Mouse (Mus musculus): ENCODE data around the gene Sdc4.

Gene Sdc4

DNA sequence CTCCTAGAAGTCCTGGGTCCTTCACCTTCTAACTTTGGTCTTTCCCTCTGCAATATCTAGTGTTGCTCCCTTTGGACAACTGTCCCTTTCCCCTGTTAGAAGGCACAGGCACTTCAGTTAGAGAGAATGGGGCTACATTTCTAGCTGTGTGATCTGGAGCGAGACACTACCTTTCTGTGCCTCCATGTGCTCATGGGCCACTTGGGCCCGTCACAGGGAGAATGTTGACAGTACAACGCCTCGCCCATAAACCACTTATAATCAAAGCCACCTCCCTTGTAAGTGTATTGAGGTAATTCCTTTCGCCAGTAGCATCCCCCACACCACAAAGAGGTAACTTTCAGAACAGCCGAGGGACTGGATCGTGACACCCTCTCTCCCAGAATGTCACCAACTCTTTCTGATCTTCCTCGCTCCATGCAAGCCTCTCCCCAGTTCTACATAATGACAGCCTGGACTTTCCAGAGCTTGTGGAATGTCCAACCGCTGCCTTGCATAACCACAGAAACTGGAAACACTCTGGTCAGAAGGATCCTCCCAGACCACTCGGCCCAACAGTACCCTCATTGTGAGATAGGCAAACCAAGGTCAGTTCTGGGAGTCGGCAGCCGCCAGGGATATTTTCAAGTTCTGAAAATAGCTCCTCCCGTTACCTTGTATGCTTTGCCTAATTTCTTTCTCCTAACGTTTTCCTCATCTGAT, 5.8 kb upstream of the Sdc4 start:
- no peak for DNase-seq

DNA sequence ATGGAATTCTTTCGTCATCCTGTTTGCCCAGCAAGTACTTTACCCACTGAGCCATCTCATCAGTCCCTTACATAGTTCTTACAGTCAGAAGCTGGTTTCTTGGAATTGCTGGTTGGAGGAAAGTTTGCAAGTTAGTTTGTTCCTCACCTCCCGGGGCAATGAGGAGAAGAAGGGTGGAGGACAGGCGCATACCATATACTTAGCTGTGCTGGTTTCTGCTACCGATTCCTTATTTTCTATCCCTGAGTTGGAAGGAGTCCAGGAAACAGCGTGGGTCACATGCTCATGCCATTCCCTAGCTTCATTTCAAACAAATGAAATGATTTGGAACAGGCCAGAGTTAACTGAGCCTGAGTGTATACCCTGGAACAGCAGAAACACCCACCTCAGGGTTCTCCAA, 5.2 kb upstream of the Sdc4 start:
- no peak for DNase-seq

DNA sequence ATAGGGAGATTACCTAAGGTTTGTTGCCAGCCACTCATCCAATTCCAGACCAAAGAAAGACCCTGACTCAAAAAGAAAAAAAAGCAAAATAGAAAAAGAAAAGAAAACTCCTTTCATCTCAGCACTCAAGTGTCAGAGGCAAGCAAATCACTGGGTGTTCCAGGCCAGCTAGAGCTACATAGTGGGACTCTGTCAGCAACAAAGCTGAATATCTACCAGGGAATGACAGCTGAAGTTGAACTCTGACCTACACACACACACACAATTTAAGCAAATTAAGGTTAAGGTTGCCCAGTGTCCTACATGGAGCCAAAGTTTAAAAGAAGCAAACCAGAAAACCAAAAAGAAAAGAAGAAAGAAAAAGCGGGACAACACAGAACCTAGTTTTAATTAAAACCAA, 4.5 kb upstream of the Sdc4 start:
- DNase-seq: no peak

- no peak for DNase-seq
Measured at GRCm38 (mm10) chr2:164446086-164446469, 2.4 kb upstream of the Sdc4 start.

- no peak for DNase-seq
Measured at GRCm38 (mm10) chr2:164445399-164446085, 1.9 kb upstream of the Sdc4 start.

GRCm38 (mm10) chr2:164444701-164445100, 1.0 kb upstream of the Sdc4 start:
- DNase-seq: no peak

DNA sequence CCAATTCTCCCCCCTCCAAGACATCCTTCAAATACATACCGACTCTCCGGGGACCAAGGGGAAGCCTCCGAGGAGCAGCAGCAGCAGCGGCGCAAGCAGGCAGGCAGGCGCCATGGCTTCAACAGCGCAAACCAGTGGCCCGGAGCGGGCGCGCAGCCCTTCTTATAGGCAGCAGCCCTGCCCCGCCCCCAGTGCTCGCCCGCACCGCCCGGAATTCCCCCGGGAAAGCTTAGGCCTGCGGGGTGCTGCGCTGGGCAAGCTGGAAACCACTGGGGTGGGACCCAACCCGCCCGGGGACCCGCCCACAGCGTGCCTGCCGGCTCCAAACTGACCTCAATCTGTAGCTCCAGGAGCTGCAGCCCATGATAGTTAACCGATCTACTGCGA, 643 bp downstream of the Sdc4 start:
- DNase-seq: peak; percentile 51 to 52

DNA sequence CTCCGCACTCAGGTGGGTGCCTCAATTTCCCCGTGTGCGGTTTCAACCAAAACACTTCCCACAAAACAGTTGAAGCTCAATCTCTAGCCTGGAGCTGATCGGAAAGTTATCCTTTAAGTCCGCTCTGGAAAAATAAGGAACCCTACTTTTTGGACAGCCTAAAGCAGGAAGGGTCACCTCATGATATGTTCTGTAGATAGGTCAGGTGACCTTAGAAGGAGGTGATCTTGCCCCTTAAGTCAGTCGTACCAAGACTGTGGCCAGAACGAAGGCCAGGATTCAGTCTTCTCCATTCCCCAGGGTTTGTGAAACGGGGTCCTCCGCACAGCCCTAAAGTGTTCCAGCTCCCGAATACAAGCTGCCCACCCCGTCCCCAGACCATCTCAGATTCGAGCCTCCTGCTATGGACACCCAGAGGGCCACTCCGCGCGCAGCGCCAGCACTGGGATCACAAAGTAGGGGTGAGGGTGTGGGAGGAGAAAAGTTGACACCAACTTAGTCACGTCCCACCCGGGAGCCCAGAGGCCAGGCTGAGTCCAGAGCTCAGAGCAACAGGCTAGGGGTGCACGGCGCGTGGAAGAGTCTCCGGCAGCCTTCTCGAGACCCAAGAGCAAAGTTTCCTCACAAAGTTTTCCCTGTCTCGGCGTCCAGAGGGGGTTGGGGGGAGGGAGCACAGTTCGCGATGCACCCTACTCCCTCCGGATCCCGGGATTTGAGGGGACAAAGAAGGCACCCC, 1.2 kb downstream of the Sdc4 start:
- DNase-seq: no peak

DNA sequence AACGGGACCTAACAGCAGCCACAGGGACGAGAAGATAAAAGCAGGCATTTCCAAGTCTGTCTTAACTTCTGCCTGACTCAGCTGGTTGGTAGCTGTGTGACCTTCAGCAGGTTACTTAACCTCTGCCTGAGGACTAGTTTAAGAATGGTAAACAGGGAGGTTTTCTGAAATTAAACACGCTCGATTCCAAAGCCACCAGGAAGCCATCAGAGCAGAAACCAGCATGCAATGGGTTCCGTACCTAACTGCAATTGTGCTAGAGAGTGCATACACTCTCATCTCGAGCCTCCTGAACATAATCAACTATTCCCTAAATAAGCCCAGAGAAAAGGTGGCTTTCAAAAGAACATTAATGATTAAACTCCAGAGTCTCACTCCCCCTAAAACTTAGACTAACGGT, 2.0 kb downstream of the Sdc4 start:
- DNase-seq: no peak

DNA sequence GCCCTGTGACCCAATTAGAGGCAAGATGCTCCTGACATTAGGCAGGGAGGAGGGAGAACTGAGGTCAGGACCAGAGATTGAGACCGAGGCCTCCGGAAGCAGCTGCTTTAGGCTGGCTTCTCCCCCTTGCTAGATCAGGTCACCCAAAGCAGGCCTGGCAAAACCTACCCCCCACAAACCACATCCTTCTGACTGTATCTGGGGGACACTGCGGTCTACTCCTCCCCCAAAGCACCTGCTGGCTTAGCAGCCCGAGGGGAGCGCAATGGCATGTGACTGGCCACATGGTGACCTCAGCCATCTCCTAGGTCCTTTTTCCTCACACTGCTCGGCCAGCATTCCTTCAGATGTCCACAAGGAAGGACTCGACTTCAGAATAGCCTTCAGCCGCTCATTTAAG, 2.5 kb downstream of the Sdc4 start:
- DNase-seq: no peak

GRCm38 (mm10) chr2:164440314-164440713, 3.4 kb downstream of the Sdc4 start:
- DNase-seq: no peak

DNA sequence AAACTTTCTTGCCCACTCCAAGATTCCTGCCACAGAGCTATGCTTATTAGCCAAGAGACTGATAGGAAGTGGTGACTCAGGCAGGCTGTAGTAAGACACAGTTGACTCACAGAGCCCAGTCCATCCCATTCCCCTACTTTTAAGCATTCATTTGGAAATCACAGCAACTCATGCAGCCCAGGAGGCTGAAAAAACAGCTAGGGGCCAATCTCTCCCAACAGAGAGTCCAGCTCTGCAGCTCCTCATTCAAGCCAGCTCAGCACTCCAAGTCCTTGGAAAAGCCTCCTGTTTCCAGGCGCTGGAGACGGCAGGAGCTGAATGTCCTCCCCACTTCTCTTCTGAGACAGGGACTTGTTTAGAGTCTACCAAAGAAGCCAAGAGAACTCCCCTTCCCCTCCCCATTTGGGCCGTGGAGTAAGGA, 4.7 kb downstream of the Sdc4 start:
- no peak for DNase-seq

GRCm38 (mm10) chr2:164438257-164438656, 5.4 kb downstream of the Sdc4 start:
- no peak for DNase-seq

- DNase-seq: no peak
Measured at GRCm38 (mm10) chr2:164437710-164438109, 6.0 kb downstream of the Sdc4 start.

DNA sequence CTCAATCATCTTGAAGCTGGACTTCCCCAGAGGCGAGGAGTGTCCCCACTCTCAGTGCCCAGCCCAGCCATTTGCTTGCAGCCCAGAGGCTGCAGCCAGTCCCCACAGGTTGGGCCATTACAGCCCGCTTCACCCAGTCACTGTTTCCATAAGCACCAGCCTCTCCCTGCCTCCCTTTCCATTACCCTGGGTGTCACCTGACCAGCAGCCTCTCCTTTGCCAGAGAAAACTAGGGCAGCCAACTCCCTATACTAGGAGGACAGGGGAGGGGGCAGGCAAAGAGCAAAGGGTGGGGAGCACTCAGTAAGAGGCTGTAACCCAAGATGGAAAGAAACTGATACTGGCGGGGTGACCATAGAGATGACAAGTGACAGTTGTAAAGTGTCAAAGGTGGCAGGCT, 6.7 kb downstream of the Sdc4 start:
- DNase-seq: no peak

GRCm38 (mm10) chr2:164436215-164436913, 7.3 kb downstream of the Sdc4 start:
- DNase-seq: no peak

GRCm38 (mm10) chr2:164435216-164436090, 8.2 kb downstream of the Sdc4 start:
- no peak for DNase-seq

DNA sequence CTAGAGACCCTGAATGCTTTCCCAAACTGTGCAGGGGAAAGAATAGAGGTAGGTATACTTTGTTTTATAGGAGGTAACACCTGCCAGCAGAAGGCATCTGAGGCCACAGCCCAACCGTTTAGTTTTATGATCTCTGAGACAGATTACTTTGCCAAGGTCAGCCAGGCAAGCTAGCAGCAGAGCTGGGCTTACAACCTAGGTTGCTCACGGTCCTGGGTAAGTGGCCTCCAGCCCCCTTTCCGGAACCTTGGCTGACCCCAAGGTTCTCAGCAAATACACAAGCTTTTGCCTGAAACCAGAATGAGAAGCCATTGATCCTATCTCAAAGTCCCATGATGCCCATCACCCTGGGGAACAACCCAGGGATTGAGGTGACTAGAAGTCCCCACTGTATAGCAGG, 9.0 kb downstream of the Sdc4 start:
- DNase-seq: no peak

- DNase-seq: no peak
Measured at GRCm38 (mm10) chr2:164433278-164433895, 10.3 kb downstream of the Sdc4 start.

- no peak for DNase-seq
Measured at GRCm38 (mm10) chr2:164432541-164433191, 11.0 kb downstream of the Sdc4 start.

Measured in cerebellum, postnatal 14 days (tissue).